Comparison of ENCODE assay signal across 18 mouse cellular contexts in the genomic region with DNA sequence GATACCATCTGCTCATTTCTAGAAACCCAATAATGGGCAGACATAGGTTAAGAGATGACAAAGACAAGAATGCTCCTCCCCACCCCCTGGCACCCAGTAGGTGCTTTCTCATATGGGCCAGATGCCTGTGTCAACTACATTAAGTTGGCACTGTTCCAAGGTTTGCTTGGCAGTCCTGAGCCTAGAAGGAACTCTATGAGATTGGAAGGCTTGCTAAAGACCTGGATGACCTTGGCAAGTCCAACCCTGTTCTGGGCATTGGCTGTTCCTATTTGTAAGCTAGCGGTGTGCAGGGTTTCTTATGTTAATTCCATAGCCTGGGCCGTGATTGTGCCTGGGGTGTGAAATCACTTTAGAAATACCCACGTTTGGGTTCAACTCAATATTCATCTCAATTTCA. TPM values are rescaled to one million over a fixed set of nuclear protein-coding genes. Genes with fewer than 3 reads are reported as not detected.
DNase-seq lines count a peak whose midpoint lies in the region; TF ChIP-seq lines count a peak whose summit lies in the region.
"Had no signal": no experiment of that assay in that cellular context is flagged by ENCODE, and none has a peak within 500 bp of the region (broad histone marks: within the 10 kb centered on the region; RNA-seq: fewer than 3 reads in every experiment).

No protein-coding gene starts in this region.

- H3K36me3 ChIP-seq in MEL (ENCODE audit: control insufficient read depth in 1 of 2, insufficient read depth in 2 of 2, low read length in 2 of 2), result no peaks in the 10 kb centered on the region
- H3K36me3 ChIP-seq: forebrain, embryonic 15.5 days; heart, embryonic 10.5 days; limb, embryonic 15.5 days; liver, embryonic 15.5 days; midbrain, embryonic 12.5 days had no signal

- H3K79me2 ChIP-seq in MEL (ENCODE audit: control insufficient read depth, insufficient read depth, low read length, poor library complexity), result no peaks in the 10 kb centered on the region

- TF ChIP-seq EP300 in MEL (IDR thresholded peaks at IDR 0.05; ENCODE audit: low read depth in 1 of 2, low read length in 2 of 2), result no peak

- peak overlapping the region; percentile 23; the same call in 1 of the 2 replicates for H3K27ac ChIP-seq in layer of hippocampus, adult 2 months
- H3K27ac ChIP-seq in MEL (ENCODE audit: control insufficient read depth, low read depth, low read length), result no peak overlapping the region
- H3K27ac ChIP-seq: forebrain, embryonic 15.5 days; heart, embryonic 10.5 days; limb, embryonic 15.5 days; liver, embryonic 15.5 days; midbrain, embryonic 12.5 days had no signal

- H3K4me1 ChIP-seq in MEL (ENCODE audit: control insufficient read depth in 1 of 2, insufficient read depth in 2 of 2, low read length in 2 of 2), result no peaks in the 10 kb centered on the region
- H3K4me1 ChIP-seq: liver, embryonic 15.5 days had no signal

- no peak overlapping the region for H3K9ac ChIP-seq in MEL (ENCODE audit: control insufficient read depth, low read depth, low read length, poor library complexity, severe bottlenecking)
- H3K9ac ChIP-seq: forebrain, embryonic 15.5 days; limb, embryonic 15.5 days; liver, embryonic 15.5 days; midbrain, embryonic 12.5 days had no signal

- no peak for TF ChIP-seq POLR2A in MEL (IDR thresholded peaks at IDR 0.05; ENCODE audit: control insufficient read depth in 1 of 2, insufficient read depth in 1 of 2, low read depth in 1 of 2, low read length in 2 of 2, poor library complexity in 1 of 2)
- no peak for TF ChIP-seq POLR2A in brain, embryonic 14.5 days (IDR thresholded peaks at IDR 0.05; ENCODE audit: borderline replicate concordance, extremely low read depth, insufficient read depth, insufficient read length, poor library complexity, severe bottlenecking)

- intact Hi-C loops in left cerebral cortex, postnatal 14 days (cut with DNase I), result no loop called here

- no peak for TF ChIP-seq RAD21 in MEL (IDR thresholded peaks at IDR 0.05; ENCODE audit: low read depth, low read length)

- peaks cover 3% of the 10 kb centered on the region in 2 experiments; a peak in 3 of 4 replicates for H3K27me3 ChIP-seq in MEL (ENCODE audit: control insufficient read depth in 1 of 2, insufficient read depth in 2 of 2, low read length in 2 of 2)

- H3K9me3 ChIP-seq in MEL (replicated peaks; ENCODE audit: insufficient read depth, low read length), result no peaks in the 10 kb centered on the region
- H3K9me3 ChIP-seq: forebrain, embryonic 15.5 days; heart, embryonic 10.5 days; limb, embryonic 15.5 days; liver, embryonic 15.5 days; midbrain, embryonic 12.5 days had no signal

- TF ChIP-seq CTCF in layer of hippocampus, adult 2 months (conservative IDR thresholded peaks at IDR 0.05), result no peak
- no peak for TF ChIP-seq CTCF in MEL (IDR thresholded peaks at IDR 0.05 in 2 of 3, conservative IDR thresholded peaks at IDR 0.05 in 1 of 3; ENCODE audit: control insufficient read depth in 1 of 3, insufficient read depth in 1 of 3, low read depth in 2 of 3, low read length in 3 of 3, poor library complexity in 1 of 3, severe bottlenecking in 1 of 3)
- no peak for TF ChIP-seq CTCF in brain, embryonic 14.5 days (IDR thresholded peaks at IDR 0.05; ENCODE audit: borderline replicate concordance, extremely low read depth, insufficient read depth, insufficient read length)

- H3K4me3 ChIP-seq in layer of hippocampus, adult 2 months, result peak overlapping the region; percentile 53
- H3K4me3 ChIP-seq in MEL (ENCODE audit: control insufficient read depth in 1 of 2, insufficient read depth in 1 of 2, low read depth in 2 of 2, low read length in 2 of 2), result no peak overlapping the region
- H3K4me3 ChIP-seq: forebrain, embryonic 15.5 days; limb, embryonic 15.5 days; liver, embryonic 15.5 days; midbrain, embryonic 12.5 days had no signal

- DNase-seq in layer of hippocampus, adult 2 months (ENCODE audit: low spot score in 2 of 2), result no peak
- DNase-seq in layer of hippocampus, adult 11-12 months (ENCODE audit: low spot score), result no peak
- no peak for DNase-seq in MEL (ENCODE audit: low read depth, low spot score)
- peak; percentile 1 for DNase-seq in brain, embryonic 14.5 days (ENCODE audit: low read depth)
- peak; percentile 21 to 64 for DNase-seq in kidney, postnatal 25 days
- DNase-seq in left cerebral cortex, postnatal 14 days (ENCODE audit: low spot score in 2 of 2), result no peak
- DNase-seq in ovary, postnatal 36 days (ENCODE audit: low spot score), result no peak
- DNase-seq: adrenal gland, postnatal 14 days; cerebellum, adult 11-12 months; cerebellum, postnatal 14 days; gastrocnemius, postnatal 25 days; heart, postnatal 10 days had no signal

TF ChIP-seq in MEL, 35 proteins besides CTCF, POLR2A, EP300 and RAD21:
- TF ChIP-seq POLR2AphosphoS5 (IDR thresholded peaks at IDR 0.05; ENCODE audit: borderline replicate concordance, low read depth, low read length) (no peak), ZKSCAN1 (IDR thresholded peaks at IDR 0.05; ENCODE audit: low read depth, low read length) (0 out of 2 replicates have a peak, but pooled peaks have one; percentile 18), MXI1 (IDR thresholded peaks at IDR 0.05; ENCODE audit: low read depth, low read length) (no peak), GABPA (IDR thresholded peaks at IDR 0.05; ENCODE audit: low read depth, low read length) (no peak), BHLHE40 (IDR thresholded peaks at IDR 0.05; ENCODE audit: borderline replicate concordance, low read depth, low read length) (no peak)

RNA-seq across cellular contexts. Expression of a gene that starts 1.7 kb away (rescaled TPM):
- 10 to 100 TPM; 84.9 to 92.5 TPM for total RNA-seq in layer of hippocampus, adult 2 months (2021)
- total RNA-seq in MEL (2012; rRNA removed), result not detected in 2 replicates
- not detected for polyA plus RNA-seq in MEL (2012; ENCODE audit: insufficient read depth in 1 of 2, insufficient read length in 2 of 2, low read depth in 1 of 2, low replicate concordance in 2 of 2, missing spikeins in 1 of 2)
- polyA plus RNA-seq in brain, embryonic 14.5 days (2012; rRNA removed), result 0.68 and 1.0 TPM in 2 replicates
- 10 to 100 TPM; 21.4 to 46.7 TPM for total RNA-seq in left cerebral cortex, postnatal 14 days (2021)
- total RNA-seq: monocyte, adult 5-6 weeks had no signal

Comparison
In these comparisons a context has a peak if more than half of its experiments do, and no peak if none do; other contexts are left out.
1. DNase-seq: peak in brain, embryonic 14.5 days (single experiment) and kidney, postnatal 25 days (2 of 2); none in layer of hippocampus, adult 2 months (0 of 2), layer of hippocampus, adult 11-12 months (single experiment), MEL (single experiment), left cerebral cortex, postnatal 14 days (0 of 2) and ovary, postnatal 36 days (single experiment).
2. RNA of a gene that starts 1.7 kb away (total RNA-seq): 84.9 to 92.5 TPM in layer of hippocampus, adult 2 months and 21.4 to 46.7 TPM in left cerebral cortex, postnatal 14 days; not detected in MEL; every median in the first group is over 10 times any median in the second.